Mouse (Mus musculus) left cerebral cortex, adult 2 months (tissue): Measurements from ENCODE around the gene Samsn1. TPM values are rescaled to one million over a fixed set of nuclear protein-coding genes. Genes with fewer than 3 reads are reported as not detected.

Source experiments
- DNase-seq, 2 experiments: peaks; one replicate each; pipeline ENCODE4 v3.0.0; 2021 to 2022; ENCODE audit warnings: low spot score in 2 of 2, mixed read lengths in 1 of 2; ENCODE audit errors: extremely low spot score in 1 of 2
- H3K27ac ChIP-seq: fragments of 200-600 bp; 2 replicates; pipeline ENCODE4 v1.8.1; 2022
- H3K4me3 ChIP-seq: fragments of 200-600 bp; 2 replicates; pipeline ENCODE4 v1.8.1; 2022
- CTCF ChIP-seq: fragments of 200-600 bp; IDR thresholded peaks from 2 replicates; pipeline ENCODE4 v1.8.1; 2022; ENCODE audit warnings: antibody characterized with exemption, mild to moderate bottlenecking, moderate library complexity
- intact Hi-C: fragments of 180-260 bp; cut with DNase I; formaldehyde crosslinking; loops from one replicate; pipeline ENCODE4 v1.15.1; 2025
- long read RNA-seq, 2 experiments: library from polyadenylated mRNA; stranded (forward); transcript quantifications; one replicate each; pipeline ENCODE4 v2.0.0; 2021; ENCODE audit warnings: borderline mapping rate in 2 of 2
- total RNA-seq, 2 experiments: library from RNA; stranded (reverse); gene quantifications; 2 replicates each; pipeline ENCODE4 v1.2.3; 2021

Samsn1 gene
- total RNA-seq, result 1 to 10 TPM; 1.3 to 1.8 TPM
- long read RNA-seq, experiment 1, partial matches to known transcripts, result 0 of 4 reads
- long read RNA-seq, experiment 1, other reads (novel, unspliced or antisense), result 1 of 4 reads
- long read RNA-seq, experiment 2, partial matches to known transcripts, result 0 of 2 reads
- long read RNA-seq, experiment 2, other reads (novel, unspliced or antisense), result 0 of 2 reads

GRCm38 (mm10) chr16:76022181-76022580 is at the start of gene Samsn1:
Gene Samsn1 (minus strand): TSS chr16:76022281.
- intact Hi-C loops, result no loop called here
- Histone ChIP-seq H3K27ac (no peak within 1 kb of the TSS), H3K4me3 (no peak within 1 kb of the TSS)
- TF ChIP-seq CTCF, result no peak
- DNase-seq, result no peak

GRCm38 (mm10) chr16:76066082-76066635 is 44.1 kb upstream of the Samsn1 start:
- intact Hi-C loops, result no loop called here
- no peak for TF ChIP-seq CTCF
- DNase-seq, result no peak
- no peak overlapping the region for H3K27ac ChIP-seq
- H3K4me3 ChIP-seq, result no peak overlapping the region

GRCm38 (mm10) chr16:76054976-76055375 is 32.9 kb upstream of the Samsn1 start:
- TF ChIP-seq CTCF, result no peak
- Histone ChIP-seq H3K27ac (no peak overlapping the region), H3K4me3 (no peak overlapping the region)
- DNase-seq, result no peak
- intact Hi-C loops, result no loop called here

GRCm38 (mm10) chr16:76054079-76054478 is 32.0 kb upstream of the Samsn1 start:
- Histone ChIP-seq H3K27ac (no peak overlapping the region), H3K4me3 (no peak overlapping the region)
- intact Hi-C loops, result no loop called here
- TF ChIP-seq CTCF, result no peak
- DNase-seq, result no peak

- no peak for DNase-seq
- no peak overlapping the region for H3K4me3 ChIP-seq
- no peak for TF ChIP-seq CTCF
- intact Hi-C loops, result no loop called here
- H3K27ac ChIP-seq, result no peak overlapping the region
Observed at GRCm38 (mm10) chr16:76053537-76053936, 31.5 kb upstream of the Samsn1 start.

- H3K27ac ChIP-seq, result no peak overlapping the region
- no peak for TF ChIP-seq CTCF
- intact Hi-C loops, result no loop called here
- no peak for DNase-seq
- no peak overlapping the region for H3K4me3 ChIP-seq
Observed at GRCm38 (mm10) chr16:76047066-76047465, 25.0 kb upstream of the Samsn1 start.

GRCm38 (mm10) chr16:76040319-76040945 is 18.4 kb upstream of the Samsn1 start:
- H3K27ac ChIP-seq, result no peak overlapping the region
- no peak for TF ChIP-seq CTCF
- no peak overlapping the region for H3K4me3 ChIP-seq
- no peak for DNase-seq
- intact Hi-C loops, result no loop called here

GRCm38 (mm10) chr16:76019164-76019563 is 2.9 kb downstream of the Samsn1 start:
- Histone ChIP-seq H3K4me3 (no peak overlapping the region), H3K27ac (no peak overlapping the region)
- TF ChIP-seq CTCF, result peak; percentile 6; the same call in 1 of the 2 replicates
- no peak for DNase-seq
- intact Hi-C loops, result no loop called here

GRCm38 (mm10) chr16:76003812-76004389 is 18.2 kb downstream of the Samsn1 start:
- intact Hi-C loops, result no loop called here
- DNase-seq, result no peak
- Histone ChIP-seq H3K27ac (no peak overlapping the region), H3K4me3 (no peak overlapping the region)
- TF ChIP-seq CTCF, result no peak

GRCm38 (mm10) chr16:76002870-76003572 is 19.1 kb downstream of the Samsn1 start:
- DNase-seq, result no peak
- no peak for TF ChIP-seq CTCF
- intact Hi-C loops, result no loop called here
- H3K4me3 ChIP-seq, result no peak overlapping the region
- no peak overlapping the region for H3K27ac ChIP-seq

GRCm38 (mm10) chr16:76002287-76002686 is 19.8 kb downstream of the Samsn1 start:
- intact Hi-C loops, result no loop called here
- H3K27ac ChIP-seq, result no peak overlapping the region
- no peak for DNase-seq
- TF ChIP-seq CTCF, result no peak
- no peak overlapping the region for H3K4me3 ChIP-seq

- DNase-seq, result no peak
- intact Hi-C loops, result no loop called here
- Histone ChIP-seq H3K27ac (no peak overlapping the region), H3K4me3 (no peak overlapping the region)
- no peak for TF ChIP-seq CTCF
Observed at GRCm38 (mm10) chr16:76001788-76002187, 20.3 kb downstream of the Samsn1 start.
